12 mouse cellular contexts compared by ENCODE assay signal in the genomic region with DNA sequence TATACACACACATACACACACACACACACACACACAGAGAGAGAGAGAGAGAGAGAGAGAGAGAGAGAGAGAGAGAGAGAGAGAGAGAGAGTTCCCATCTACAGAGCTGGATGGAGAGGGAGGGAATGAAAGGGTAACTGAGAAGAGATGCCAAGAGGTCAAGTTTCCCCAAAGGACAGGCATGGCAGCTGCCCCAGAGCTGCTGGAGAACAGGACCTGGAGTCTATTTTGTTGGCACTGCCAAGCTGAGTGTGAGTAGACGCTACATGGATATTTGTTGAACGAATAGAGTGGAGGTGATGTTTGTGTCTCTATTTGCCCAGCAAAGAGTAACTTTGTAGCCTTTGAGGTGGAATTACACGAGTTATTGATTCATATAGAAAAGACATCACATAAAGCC.
"Had no signal": no experiment of that assay in that cellular context is flagged by ENCODE, and none has a peak within 500 bp of the region (broad histone marks: within the 10 kb centered on the region; RNA-seq: fewer than 3 reads in every experiment).

No protein-coding gene starts in this region.

- DNase-seq: lung, adult 2 months; lung, postnatal 36 days; right cerebral cortex, adult 18-20 months; right cerebral cortex, postnatal 25 days; spleen, adult 18-20 months; thymus, adult 18-20 months; thymus, postnatal 14 days had no signal

- H3K36me3 ChIP-seq: limb, embryonic 15.5 days; midbrain, embryonic 13.5 days; neural tube, embryonic 15.5 days had no signal

- H3K4me2 ChIP-seq: limb, embryonic 15.5 days; midbrain, embryonic 13.5 days; neural tube, embryonic 15.5 days had no signal

- H3K9ac ChIP-seq: limb, embryonic 15.5 days; liver, embryonic 14.5 days; midbrain, embryonic 13.5 days; neural tube, embryonic 15.5 days had no signal

- H3K4me3 ChIP-seq: limb, embryonic 15.5 days; midbrain, embryonic 13.5 days; neural tube, embryonic 15.5 days had no signal

- H3K4me1 ChIP-seq: limb, embryonic 15.5 days; midbrain, embryonic 13.5 days; neural tube, embryonic 15.5 days had no signal

- H3K27ac ChIP-seq: limb, embryonic 15.5 days; liver, embryonic 14.5 days; midbrain, embryonic 13.5 days; neural tube, embryonic 15.5 days had no signal

- ATAC-seq: lung, postnatal 0 days; midbrain, embryonic 13.5 days had no signal

- H3K9me3 ChIP-seq: limb, embryonic 15.5 days; midbrain, embryonic 13.5 days; neural tube, embryonic 15.5 days had no signal

- H3K27me3 ChIP-seq: limb, embryonic 15.5 days; midbrain, embryonic 13.5 days; neural tube, embryonic 15.5 days had no signal
